Mouse (Mus musculus) E14TG2a.4 (cell line): ENCODE data around the gene Apba1.

Experiments
- H3K27me3 ChIP-seq: 2 replicates; pipeline ENCODE4 v1.6.1; 2014; ENCODE audit warnings: low read length, control low read depth; ENCODE audit not compliant: insufficient read depth
- H3K36me3 ChIP-seq: 2 replicates; pipeline ENCODE4 v1.6.1; 2014; ENCODE audit warnings: low read length, control low read depth; ENCODE audit not compliant: insufficient read depth
- H3K4me1 ChIP-seq: replicated peaks from 2 replicates; pipeline ENCODE4 v1.6.1; 2014; ENCODE audit warnings: low read depth, low read length, control low read depth
- H3K4me3 ChIP-seq: replicated peaks from 2 replicates; pipeline ENCODE4 v1.5.1; 2014; ENCODE audit warnings: mild to moderate bottlenecking, low read length
- H3K9me3 ChIP-seq: 2 replicates; pipeline ENCODE4 v1.6.1; 2014; ENCODE audit warnings: low read length, control low read depth
- CTCF ChIP-seq: conservative IDR thresholded peaks from 2 replicates; pipeline ENCODE4 v1.5.1; 2014; ENCODE audit warnings: low read length
- NANOG ChIP-seq: IDR thresholded peaks from 2 replicates; pipeline ENCODE4 v1.6.1; 2014; ENCODE audit warnings: borderline replicate concordance, low read length, mixed read lengths
- POU5F1 ChIP-seq: IDR thresholded peaks from 2 replicates; pipeline ENCODE4 v1.6.1; 2014; ENCODE audit warnings: low read length, borderline replicate concordance

Gene Apba1

DNA sequence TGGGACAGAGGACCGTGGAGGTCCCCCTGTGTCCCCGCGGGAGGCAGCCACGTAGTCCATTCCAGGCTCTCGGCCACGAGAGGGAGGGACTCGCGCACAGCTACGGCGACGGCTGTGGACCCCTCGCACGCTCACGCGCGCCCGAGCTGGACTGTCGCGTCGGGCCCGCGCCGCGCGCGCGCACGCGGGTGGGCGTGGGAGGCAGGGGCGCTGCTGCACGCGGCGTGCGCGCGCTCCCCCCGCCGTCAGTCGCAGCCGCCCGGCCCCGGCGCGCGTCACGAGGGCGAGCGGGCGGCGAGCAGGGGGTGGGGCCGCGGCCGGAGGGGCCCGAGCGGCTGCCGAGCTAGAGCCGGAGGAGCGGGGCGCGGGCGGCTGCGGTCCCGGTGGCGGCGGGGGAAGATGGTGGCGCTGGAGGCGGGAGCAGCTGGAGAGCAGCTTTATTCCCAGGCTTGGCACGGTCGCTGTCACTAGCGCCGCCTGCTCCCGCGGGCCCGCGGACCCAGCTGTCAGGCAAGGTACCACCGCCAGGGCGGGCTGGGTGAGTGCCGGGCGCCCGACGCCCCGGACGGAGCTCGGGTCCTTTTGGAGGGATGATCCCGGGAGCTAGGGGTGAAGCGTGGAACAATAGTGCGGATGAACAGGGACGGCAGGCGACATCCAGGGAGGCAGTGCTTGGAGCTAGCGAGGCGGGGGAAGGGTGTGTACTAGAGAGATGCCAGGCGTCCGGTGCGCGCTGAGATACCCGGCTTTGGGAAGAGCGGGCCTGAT lies at the start of gene Apba1:
Gene Apba1, plus strand, starts transcription at position 334 of the 768 bp plus-strand sequence.
- peaks cover 47% of the 10 kb centered on the region for H3K27me3 ChIP-seq
- H3K9me3 ChIP-seq: peaks cover 12% of the 10 kb centered on the region
- no peaks in the 10 kb centered on the region for H3K36me3 ChIP-seq
- peak within 1 kb of the TSS; percentile 92 for H3K4me3 ChIP-seq
- peaks cover 24% of the 10 kb centered on the region for H3K4me1 ChIP-seq
- no peak for TF ChIP-seq NANOG
- TF ChIP-seq POU5F1: no peak
- no peak for TF ChIP-seq CTCF

DNA sequence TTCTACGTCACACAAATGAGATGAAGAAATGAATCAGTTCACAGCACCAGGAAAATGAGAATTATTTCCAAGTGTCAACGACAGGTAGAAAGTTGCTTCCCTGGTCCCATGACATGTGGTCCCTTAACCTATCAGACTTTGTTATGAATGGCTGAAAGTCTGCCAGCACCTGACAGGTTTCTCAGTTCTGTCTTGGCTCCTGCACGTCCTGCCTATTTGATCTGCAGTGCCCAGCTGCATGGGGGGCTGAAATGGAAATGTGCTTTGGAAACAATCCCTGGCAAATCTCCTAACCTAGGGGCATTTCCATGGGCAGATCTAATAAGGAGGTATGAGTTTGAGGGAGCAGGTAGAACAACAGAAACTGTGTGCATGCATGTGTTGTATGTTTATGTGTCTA lies 12.2 kb upstream of the Apba1 start:
- TF ChIP-seq CTCF: no peak
- no peak for TF ChIP-seq POU5F1
- no peak for TF ChIP-seq NANOG
- Histone ChIP-seq H3K27me3 (no peaks in the 10 kb centered on the region), H3K4me3 (no peak overlapping the region), H3K9me3 (no peaks in the 10 kb centered on the region), H3K36me3 (no peaks in the 10 kb centered on the region), H3K4me1 (no peaks in the 10 kb centered on the region)

- TF ChIP-seq POU5F1 (no peak), NANOG (no peak), CTCF (no peak)
- Histone ChIP-seq H3K4me1 (peaks cover 24% of the 10 kb centered on the region), H3K4me3 (no peak overlapping the region), H3K36me3 (no peaks in the 10 kb centered on the region), H3K9me3 (peaks cover 12% of the 10 kb centered on the region), H3K27me3 (peaks cover 35% of the 10 kb centered on the region)
Measured at GRCm38 (mm10) chr19:23757011-23757410, 1.7 kb upstream of the Apba1 start.

- Histone ChIP-seq H3K9me3 (peaks cover 12% of the 10 kb centered on the region), H3K4me3 (peak overlapping the region; percentile 92), H3K27me3 (peaks cover 41% of the 10 kb centered on the region), H3K4me1 (peaks cover 24% of the 10 kb centered on the region), H3K36me3 (no peaks in the 10 kb centered on the region)
- no peak for TF ChIP-seq NANOG
- peak; percentile 55 for TF ChIP-seq CTCF
- no peak for TF ChIP-seq POU5F1
Measured at GRCm38 (mm10) chr19:23757961-23758553, 630 bp upstream of the Apba1 start.

- TF ChIP-seq CTCF (no peak), NANOG (no peak), POU5F1 (no peak)
- Histone ChIP-seq H3K27me3 (peaks cover 51% of the 10 kb centered on the region), H3K4me3 (peak overlapping the region; percentile 92), H3K9me3 (peaks cover 5% of the 10 kb centered on the region), H3K4me1 (peaks cover 24% of the 10 kb centered on the region), H3K36me3 (no peaks in the 10 kb centered on the region)
Measured at GRCm38 (mm10) chr19:23759322-23759945, 747 bp downstream of the Apba1 start.

DNA sequence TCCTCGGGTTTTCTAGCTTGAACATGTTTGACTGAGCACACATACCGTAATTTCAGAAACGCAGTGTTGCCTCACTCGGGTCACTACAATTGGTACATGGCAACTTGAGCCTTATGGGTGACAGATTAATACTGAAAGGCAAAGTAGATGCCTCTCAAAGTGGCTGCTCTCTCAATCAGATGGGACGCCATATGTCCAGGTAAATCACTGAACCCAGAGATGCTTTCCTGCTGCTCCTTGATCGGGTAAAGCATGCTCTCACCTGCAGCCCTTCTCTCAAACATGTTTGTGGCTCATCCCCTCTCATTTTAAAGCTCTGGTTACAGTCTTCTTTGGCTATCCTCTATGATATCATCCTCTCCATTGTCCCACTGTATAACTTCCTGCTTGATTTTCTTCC lies 4.7 kb downstream of the Apba1 start:
- Histone ChIP-seq H3K9me3 (no peaks in the 10 kb centered on the region), H3K27me3 (peaks cover 45% of the 10 kb centered on the region), H3K4me1 (peaks cover 9% of the 10 kb centered on the region), H3K36me3 (no peaks in the 10 kb centered on the region), H3K4me3 (no peak overlapping the region)
- TF ChIP-seq POU5F1 (no peak), NANOG (no peak), CTCF (no peak)

DNA sequence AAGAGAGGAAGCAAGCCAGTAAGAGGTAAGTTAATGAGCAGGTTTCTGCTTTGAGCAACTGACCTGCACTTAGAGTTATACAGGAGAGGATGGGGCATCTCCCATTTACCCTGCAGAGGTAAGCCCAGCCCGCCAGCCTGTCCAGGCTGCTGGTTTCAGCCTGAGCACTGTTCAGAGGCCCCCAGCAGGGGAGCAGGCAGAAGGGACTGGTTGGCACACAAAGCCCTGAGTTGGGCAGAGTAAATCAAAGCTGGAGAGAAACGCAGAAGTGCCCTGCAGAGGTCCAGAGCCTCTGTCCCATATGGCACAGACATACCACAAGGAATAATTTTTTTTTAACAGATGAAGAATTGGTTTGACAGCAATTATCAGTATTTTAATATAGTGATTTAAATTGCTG lies 5.4 kb downstream of the Apba1 start:
- Histone ChIP-seq H3K36me3 (no peaks in the 10 kb centered on the region), H3K4me1 (peaks cover 9% of the 10 kb centered on the region), H3K4me3 (no peak overlapping the region), H3K27me3 (peaks cover 42% of the 10 kb centered on the region), H3K9me3 (no peaks in the 10 kb centered on the region)
- no peak for TF ChIP-seq NANOG
- no peak for TF ChIP-seq CTCF
- TF ChIP-seq POU5F1: no peak

- Histone ChIP-seq H3K9me3 (no peaks in the 10 kb centered on the region), H3K4me3 (no peak overlapping the region), H3K36me3 (no peaks in the 10 kb centered on the region), H3K27me3 (peaks cover 12% of the 10 kb centered on the region), H3K4me1 (no peaks in the 10 kb centered on the region)
- TF ChIP-seq POU5F1 (no peak), CTCF (no peak), NANOG (no peak)
Measured at GRCm38 (mm10) chr19:23768864-23769263, 10.2 kb downstream of the Apba1 start.
